Mouse (Mus musculus): ENCODE results near the gene Cdh19.

Gene Cdh19

GRCm38 (mm10) chr1:110977484-110977883 is at the start of gene Cdh19:
Cdh19 (minus strand) TSS chr1:110977584.
- DNase-seq (ENCODE audit: inconsistent ontology term), result peak; percentile 20

- no peak for DNase-seq (ENCODE audit: inconsistent ontology term)
Observed at GRCm38 (mm10) chr1:111020434-111021060, 43.2 kb upstream of the Cdh19 start.

GRCm38 (mm10) chr1:111017640-111018039 is 40.3 kb upstream of the Cdh19 start:
- DNase-seq (ENCODE audit: inconsistent ontology term), result no peak

GRCm38 (mm10) chr1:110989824-110990223 is 12.4 kb upstream of the Cdh19 start:
- DNase-seq (ENCODE audit: inconsistent ontology term), result no peak

GRCm38 (mm10) chr1:110969201-110969600 is 8.2 kb downstream of the Cdh19 start:
- DNase-seq (ENCODE audit: inconsistent ontology term), result no peak

- no peak for DNase-seq (ENCODE audit: inconsistent ontology term)
Observed at GRCm38 (mm10) chr1:110909752-110910151, 67.6 kb downstream of the Cdh19 start.

GRCm38 (mm10) chr1:110909218-110909617 is 68.2 kb downstream of the Cdh19 start:
- DNase-seq (ENCODE audit: inconsistent ontology term), result no peak

- DNase-seq (ENCODE audit: inconsistent ontology term), result no peak
Observed at GRCm38 (mm10) chr1:110904266-110904665, 73.1 kb downstream of the Cdh19 start.
